Mouse (Mus musculus) cerebellum, postnatal 10 days (tissue): ENCODE measurements around the gene Ranbp9.
A peak's percentile ranks its signal among the peaks of the same experiment; 100 is the strongest.

Source experiments
- DNase-seq, 2 experiments: peaks; one replicate each; pipeline ENCODE4 v3.0.0; 2021; ENCODE audit warnings: mixed read lengths in 2 of 2

The Ranbp9 gene

GRCm38 (mm10) chr13:43480957-43481858, at the start of gene Ranbp9:
TSS of gene Ranbp9 (minus strand) at chr13:43481282.
- DNase-seq: peak; percentile 86 to 91

DNA sequence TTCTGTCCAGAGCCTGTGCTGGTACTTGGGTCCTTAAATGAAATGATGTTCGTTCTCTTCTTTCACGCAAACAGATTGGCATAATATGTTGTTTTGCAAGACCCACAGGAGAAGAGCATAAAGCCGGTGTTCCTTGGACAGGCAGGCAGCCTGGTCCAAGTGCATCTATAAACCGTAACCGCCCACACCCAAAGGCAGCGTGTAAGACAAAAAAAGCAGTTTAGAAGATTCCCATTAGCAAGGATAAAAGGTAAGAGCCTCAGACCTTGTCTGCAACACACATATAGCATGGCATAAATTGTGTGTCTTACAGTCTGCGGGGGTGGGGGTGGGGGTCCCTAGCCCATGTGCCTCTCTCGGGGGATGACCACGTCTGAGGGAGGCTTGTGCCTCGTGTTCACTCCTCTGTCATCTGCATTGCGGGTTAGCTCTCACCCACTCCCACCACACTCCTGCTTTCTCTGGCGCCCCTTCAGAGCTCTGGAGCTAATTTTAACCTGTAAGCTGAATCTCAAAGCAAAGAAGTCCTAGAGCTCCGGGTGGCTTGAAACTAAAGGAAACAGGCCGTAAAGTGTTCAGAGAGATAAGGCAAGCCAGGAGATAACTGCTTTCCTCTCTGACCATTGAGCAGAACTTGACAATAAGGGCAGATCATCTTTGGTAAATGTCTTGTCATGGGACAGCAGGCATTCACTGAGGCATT, 49.2 kb upstream of the Ranbp9 start:
- DNase-seq: no peak

DNA sequence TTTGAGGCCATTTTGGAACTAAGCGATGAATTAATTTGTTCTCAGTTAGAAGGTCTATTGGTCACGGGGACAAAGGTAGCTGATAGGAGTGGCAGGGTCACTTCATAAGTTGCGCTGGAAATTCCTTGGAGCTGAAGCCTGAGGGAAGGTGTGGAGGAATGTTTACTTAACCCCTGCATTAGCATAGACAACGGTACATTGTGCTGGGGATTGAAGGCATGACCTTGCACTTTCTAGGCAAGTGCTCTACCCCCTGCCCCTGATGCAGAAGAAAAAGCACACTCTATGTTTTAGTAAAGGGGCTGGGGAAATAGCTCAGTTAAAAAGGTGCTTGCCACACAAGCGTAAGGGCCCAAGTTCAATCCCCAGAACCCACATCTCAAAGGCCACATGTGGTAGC, 45.2 kb upstream of the Ranbp9 start:
- DNase-seq: no peak

DNA sequence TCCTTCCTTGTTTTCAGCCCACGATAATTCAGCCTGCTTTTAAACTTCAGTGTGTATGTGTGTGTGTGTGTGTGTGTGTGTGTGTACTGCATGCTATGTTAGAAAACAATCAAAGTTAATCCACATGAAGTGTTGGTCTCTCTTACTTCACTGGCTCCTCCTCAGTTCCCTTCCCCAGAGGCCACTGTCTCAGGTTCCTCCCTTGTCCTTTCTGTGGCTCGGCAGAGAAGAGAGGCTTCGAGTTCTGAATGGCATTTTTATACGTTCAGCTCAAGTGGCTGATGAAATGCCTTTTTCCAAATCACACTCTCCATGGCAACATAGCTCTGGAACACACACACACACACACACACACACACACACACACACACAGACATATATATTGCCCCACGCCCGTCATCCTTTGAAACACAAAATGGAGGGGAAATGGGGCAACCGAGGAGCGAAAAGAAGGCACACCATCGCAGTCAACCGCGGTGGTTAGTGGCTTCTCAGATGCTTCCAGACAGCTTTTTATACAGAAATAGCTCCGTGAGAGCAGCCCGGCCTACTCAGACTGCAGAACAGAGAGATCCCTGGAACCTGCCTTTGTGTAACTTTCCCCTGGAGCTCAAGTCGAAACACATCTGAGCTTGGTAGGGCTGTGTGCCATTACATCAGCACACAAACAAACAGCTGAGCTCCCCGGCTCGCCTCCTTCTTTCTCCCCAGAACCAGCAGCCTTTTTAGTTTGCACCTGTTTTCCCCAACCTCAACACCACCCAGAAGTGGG, 44.5 kb upstream of the Ranbp9 start:
- DNase-seq: no peak

DNA sequence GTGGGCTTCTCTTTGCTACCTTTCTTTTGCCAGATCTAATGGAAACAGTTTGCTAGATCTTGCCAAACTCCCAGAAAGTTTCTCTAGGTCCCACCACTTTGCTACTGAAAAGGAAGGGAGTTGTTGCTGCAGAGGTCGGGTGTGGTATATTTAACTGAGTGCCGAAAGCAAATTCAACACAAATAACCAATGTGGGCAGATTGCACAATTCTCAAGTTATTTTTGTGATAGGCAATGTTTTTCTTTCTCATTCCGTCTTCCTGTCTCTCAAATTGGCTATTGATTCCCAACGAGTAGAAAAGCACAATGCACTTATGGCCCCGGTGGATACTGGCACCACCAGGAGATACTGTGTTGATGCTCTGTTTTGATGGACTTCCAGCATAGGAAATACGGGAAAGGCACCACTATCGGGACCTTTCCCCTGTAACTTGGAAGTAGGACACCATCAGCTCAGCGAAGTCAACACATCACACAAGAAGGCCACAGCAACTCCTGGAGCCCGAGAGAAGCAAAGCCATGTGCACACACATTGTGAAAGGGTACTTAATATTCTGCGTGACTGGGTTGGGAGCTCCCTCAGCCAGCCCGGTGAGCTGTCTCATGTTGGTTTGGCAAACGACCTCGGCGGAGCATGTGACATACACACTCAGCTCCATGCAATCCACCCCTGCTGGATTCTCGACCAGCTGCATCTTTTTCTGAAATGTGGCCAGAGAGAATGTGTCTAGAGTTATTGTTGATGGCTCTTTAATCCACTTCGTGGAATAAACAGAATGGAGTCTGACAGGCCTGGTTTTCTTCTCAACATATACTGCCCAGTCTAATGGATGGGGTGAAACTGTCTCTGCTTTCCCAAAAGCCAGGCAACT, 43.6 kb upstream of the Ranbp9 start:
- peak; percentile 62 to 65 for DNase-seq

- DNase-seq: no peak
These were observed 42.9 kb upstream of the Ranbp9 start for GRCm38 (mm10) chr13:43523906-43524480.

DNA sequence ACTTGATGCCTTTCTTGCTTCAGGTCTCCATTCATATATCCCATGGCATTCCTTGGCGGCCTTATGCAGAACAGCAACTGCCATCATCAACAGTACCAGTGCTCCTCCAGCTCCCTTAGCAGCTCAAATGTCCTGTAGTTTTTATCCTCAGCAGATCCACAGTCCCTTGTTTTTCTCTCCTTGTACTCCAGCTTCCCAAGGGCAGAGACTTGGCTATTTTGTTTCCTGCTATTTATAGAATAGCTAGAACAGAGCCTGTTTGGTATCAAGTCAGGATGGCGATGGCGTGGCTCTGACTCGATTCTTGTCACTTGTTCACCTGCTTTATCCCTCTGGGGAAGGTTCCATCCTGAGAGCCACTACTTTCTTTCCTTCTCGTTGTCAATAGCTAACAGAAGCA, 40.9 kb upstream of the Ranbp9 start:
- DNase-seq: no peak

- DNase-seq: peak in 1 of 2 experiments; percentile 40
These were observed 38.2 kb upstream of the Ranbp9 start for GRCm38 (mm10) chr13:43519251-43519650.

- no peak for DNase-seq
These were observed 36.3 kb upstream of the Ranbp9 start for GRCm38 (mm10) chr13:43517371-43517770.

- DNase-seq: no peak
These were observed 35.8 kb upstream of the Ranbp9 start for GRCm38 (mm10) chr13:43516931-43517330.

DNA sequence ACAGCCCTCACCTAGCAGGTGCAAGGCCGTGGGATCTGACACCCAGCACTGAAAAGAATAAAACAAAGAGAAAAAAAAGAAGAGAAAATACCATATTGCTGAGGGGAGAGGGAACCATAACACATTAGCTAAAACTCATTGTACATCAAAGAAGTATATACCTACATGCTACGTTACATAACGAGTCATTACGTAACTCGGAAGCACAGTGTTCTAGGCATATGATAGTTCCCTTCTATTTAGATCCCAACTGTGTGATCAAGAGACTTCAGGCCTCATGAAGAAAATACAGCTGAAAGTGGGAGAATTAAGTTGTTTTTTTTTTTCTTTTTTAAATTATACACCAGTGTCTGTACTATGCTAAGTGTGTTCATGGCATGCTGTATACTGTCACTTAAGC, 35.0 kb upstream of the Ranbp9 start:
- DNase-seq: no peak

DNA sequence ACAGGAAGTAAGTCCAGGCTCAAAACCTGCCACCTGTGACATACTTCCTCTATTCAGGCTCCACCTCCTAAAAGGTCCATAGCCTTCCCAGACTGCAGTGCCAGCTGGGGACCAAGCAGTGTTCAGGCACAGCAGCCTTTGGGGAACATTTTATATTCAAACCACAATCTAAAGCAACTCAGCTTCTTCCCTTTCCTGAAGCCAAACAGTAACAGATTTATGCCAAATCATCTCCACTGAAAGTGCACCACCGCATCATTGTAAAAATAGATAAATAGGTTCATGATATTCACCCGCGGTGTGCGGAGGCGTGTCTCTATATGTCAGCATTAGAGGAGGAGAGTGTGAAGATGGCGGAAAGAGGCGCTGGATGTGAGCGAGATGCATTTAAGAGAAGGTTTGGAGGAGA, 33.9 kb upstream of the Ranbp9 start:
- DNase-seq: no peak

- no peak for DNase-seq
These were observed 31.7 kb upstream of the Ranbp9 start for GRCm38 (mm10) chr13:43512736-43513135.

DNA sequence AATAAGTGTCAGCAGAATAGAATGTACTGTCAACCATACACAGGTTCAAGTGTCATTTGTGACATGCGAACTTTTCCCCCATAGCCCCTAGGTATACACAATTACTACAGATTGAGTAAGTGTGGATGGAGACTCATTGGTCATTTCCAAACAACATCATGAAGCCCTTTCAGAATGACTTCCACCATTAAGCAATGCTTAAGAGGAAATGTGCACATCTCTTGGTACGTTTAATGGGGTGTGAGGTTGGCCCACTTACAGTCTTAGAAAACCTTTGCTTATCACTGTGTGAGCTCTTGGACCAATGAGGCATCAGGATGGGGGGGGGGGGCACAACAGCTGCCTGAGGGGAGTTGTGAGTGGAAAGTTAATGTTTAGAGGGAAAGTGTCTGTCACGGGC, 24.7 kb upstream of the Ranbp9 start:
- DNase-seq: no peak

GRCm38 (mm10) chr13:43503395-43503850, 22.3 kb upstream of the Ranbp9 start:
- DNase-seq: peak; percentile 76 to 77

DNA sequence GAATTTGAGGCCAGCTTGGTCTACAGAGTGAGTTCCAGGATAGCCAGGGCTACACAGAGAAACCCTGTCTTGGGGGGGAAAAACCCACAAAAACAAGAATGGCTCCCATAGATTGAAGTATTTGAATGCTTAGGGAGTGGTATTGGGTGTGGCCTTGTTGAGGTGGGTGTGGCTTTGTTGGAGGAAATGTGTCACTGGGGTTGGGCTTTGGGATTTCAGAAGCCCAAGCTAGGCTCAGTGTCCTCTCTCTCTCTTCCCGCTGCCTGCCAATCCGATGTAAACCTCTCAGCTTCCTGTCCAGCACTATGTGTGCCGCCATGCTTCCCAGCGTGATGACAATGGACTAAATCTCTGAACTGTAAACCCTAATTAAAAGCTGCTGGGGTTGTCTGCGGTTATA, 20.5 kb upstream of the Ranbp9 start:
- DNase-seq: no peak

- DNase-seq: no peak
These were observed 19.4 kb upstream of the Ranbp9 start for GRCm38 (mm10) chr13:43500483-43500850.

DNA sequence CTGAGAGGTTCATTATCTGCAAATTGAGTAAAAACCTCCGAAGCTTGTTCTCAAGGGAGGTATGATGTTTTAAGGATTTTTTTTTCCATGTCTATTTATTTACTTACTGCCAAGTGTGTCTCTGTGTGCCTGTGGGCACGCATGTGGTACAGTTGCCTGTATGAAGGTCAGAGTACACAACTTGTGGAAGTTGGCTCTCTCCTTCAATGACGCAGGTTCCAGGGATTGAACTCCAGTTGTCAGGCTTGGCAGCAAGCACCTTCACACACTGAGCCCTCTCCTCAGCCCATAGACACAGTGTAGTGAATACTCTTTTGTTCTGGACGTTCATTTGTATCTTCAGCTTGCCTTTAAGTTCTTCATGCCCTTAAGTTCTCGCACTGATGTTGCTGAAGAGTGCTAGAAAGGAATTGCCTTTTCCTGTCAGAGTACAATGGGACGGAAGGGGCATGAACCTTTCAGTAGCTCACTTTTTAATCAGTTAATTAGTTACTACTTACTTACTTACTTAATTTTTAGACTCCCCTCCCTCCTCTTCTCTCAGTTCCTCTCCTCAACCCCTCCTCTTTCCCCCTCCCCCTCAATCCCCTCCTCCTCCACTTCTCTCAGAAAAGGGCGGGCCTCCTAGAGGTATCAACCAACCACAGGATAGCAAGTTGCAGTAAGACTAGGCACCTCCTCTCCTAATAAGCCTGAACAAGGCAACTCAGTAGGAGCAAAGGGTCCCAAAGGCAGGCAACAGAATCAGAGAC, 18.8 kb upstream of the Ranbp9 start:
- DNase-seq: no peak

DNA sequence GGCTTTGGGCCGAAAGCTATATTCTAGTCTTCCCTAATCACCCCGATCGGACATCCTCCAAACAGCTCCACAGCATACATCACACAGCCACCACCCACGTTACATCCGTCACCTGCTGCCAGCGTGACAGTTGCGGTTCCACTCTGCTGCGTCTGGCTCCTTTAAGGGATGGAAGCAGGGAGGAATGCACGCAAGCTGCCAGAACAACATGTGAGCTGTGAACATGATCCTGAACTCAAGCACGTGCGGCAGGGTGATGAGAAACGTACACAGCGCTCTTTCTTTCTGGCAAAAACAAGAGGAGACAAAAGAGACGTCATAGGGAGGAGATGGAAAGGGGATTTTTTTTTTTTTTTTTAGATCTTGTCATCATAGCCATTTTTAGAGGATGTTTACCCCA, 17.8 kb upstream of the Ranbp9 start:
- peak; percentile 56 to 61 for DNase-seq

GRCm38 (mm10) chr13:43497769-43498168, 16.7 kb upstream of the Ranbp9 start:
- DNase-seq: no peak

- DNase-seq: peak; percentile 63 to 66
These were observed 15.6 kb upstream of the Ranbp9 start for GRCm38 (mm10) chr13:43496660-43497059.
